Mouse (Mus musculus) CD4-positive, CD25-positive, alpha-beta regulatory T cell (primary cell): ENCODE measurements around the gene Gm6205. TPM values are rescaled to one million over a fixed set of nuclear protein-coding genes. Genes with fewer than 3 reads are reported as not detected.

ENCODE experiments used
- polyA plus RNA-seq: library from polyadenylated mRNA; unstranded; fragments of 100-300 nt; shearing (Covaris generic); gene quantifications from one replicate; pipeline ENCODE4 v1.2.1, GENCODE M21; 2017

The Gm6205 gene
- not detected for polyA plus RNA-seq

DNA sequence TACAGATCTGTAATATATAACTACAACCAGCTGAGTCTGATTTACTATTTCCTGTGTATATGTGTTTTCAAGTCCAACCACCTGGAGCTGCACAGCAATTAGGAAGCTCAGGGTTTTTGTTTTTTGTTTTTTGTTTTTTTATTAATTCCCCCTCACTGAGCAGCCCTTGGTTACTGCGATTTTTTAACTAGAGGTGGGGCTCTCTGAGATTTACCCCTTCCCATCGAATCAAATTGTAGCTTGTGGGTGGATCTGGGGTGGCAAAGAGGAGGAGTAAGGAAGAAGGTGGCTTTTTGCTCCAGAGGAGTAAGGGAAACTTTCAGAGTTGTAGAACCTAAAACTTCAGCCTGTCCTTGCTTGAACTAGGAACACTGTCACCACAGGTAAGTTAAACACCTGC, at the start of gene Gm6205:
Gm6205 (plus strand) TSS at position 301 of the 400 bp plus-strand sequence.

DNA sequence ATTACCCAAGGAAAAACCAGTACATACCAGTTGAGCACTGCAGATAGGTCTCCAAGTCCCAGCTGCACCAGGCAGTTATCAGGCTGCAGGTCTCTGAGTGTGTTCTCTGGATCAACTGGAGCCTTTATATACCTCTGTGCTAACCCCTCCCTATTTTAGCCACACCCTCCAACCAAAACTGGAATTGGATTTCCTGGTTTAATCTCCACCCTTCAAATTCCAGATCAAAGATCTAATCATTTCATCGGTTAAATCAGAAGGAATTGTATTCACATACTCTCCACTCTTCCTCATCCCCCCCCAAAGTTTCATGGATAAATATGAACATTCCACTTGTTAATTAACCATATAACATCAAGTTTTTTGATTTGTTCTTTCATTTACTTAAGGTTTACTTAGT, 31.9 kb upstream of the Gm6205 start, which contains the start of gene Gm3147:
Gm3147 (minus strand) TSS at position 101 of the 400 bp plus-strand sequence.

DNA sequence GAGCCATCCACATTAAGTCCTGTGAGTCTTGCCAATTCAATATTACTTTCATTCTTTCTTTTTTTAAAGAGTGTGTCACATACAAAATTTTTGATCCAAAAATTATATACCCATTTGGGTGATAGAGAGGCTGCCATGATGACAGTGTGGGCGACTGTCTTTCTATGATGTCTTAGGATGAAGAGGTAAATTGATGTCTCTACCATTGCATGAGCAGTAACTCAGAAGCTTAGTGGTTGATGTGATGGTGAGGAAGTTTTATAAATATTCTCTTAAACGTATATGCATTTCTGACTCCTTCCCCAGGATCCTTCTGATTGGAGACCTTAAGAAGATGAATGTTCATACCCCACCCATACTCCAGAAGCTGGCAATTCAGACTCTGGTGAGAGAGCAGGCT, 24.5 kb upstream of the Gm6205 start, which contains the start of gene Gm6509:
Gm6509 (plus strand) TSS at position 301 of the 400 bp plus-strand sequence.

Other genes starting within 250 kb of the Gm6205 start
- not detected for gene Gm7682, start 202.6 kb upstream of the Gm6205 start, polyA plus RNA-seq
- not detected for gene Gm3139, start 122.1 kb upstream of the Gm6205 start, polyA plus RNA-seq
- gene Gm3147, start 32.0 kb upstream of the Gm6205 start, polyA plus RNA-seq, result not detected
- not detected for gene Gm6509, start 24.4 kb upstream of the Gm6205 start, polyA plus RNA-seq
- gene Gm3183, start 217.1 kb downstream of the Gm6205 start, polyA plus RNA-seq, result 0.90 TPM